Mouse (Mus musculus): Measurements from ENCODE around the gene Pfdn5.
"Not testable (repeated sequence)": the region's sequence is repeated elsewhere in the genome, so short reads cannot be mapped to it uniquely, and the experiment has no call there.

Gene Pfdn5

GRCm38 (mm10) chr15:102335254-102335653, 9.3 kb downstream of the Pfdn5 start:
- in situ Hi-C loops (cut with MseI, MboI) = no loop called here

- in situ Hi-C loops (cut with MseI, MboI) = not testable (repeated sequence)
Measured at GRCm38 (mm10) chr15:102335925-102336324, 10.0 kb downstream of the Pfdn5 start.

- in situ Hi-C loops (cut with MseI, MboI) = no loop called here
Measured at GRCm38 (mm10) chr15:102336946-102337345, 11.0 kb downstream of the Pfdn5 start.

GRCm38 (mm10) chr15:102339612-102340011, 13.7 kb downstream of the Pfdn5 start:
- in situ Hi-C loops (cut with MseI, MboI) = no loop called here

- in situ Hi-C loops (cut with MseI, MboI) = no loop called here
Measured at GRCm38 (mm10) chr15:102341580-102341979, 15.7 kb downstream of the Pfdn5 start.

- in situ Hi-C loops (cut with MseI, MboI) = no loop called here
Measured at GRCm38 (mm10) chr15:102344490-102344889, 18.6 kb downstream of the Pfdn5 start.

- in situ Hi-C loops (cut with MseI, MboI) = no loop called here
Measured at GRCm38 (mm10) chr15:102346444-102346843, 20.5 kb downstream of the Pfdn5 start.

- in situ Hi-C loops (cut with MseI, MboI) = no loop called here
Measured at GRCm38 (mm10) chr15:102350138-102350941, 24.4 kb downstream of the Pfdn5 start, which contains the start of gene Aaas. TSS of gene Aaas (minus strand) at chr15:102350771.

GRCm38 (mm10) chr15:102350942-102351291, 25.0 kb downstream of the Pfdn5 start:
- in situ Hi-C loops (cut with MseI, MboI) = no loop called here

- in situ Hi-C loops (cut with MseI, MboI) = no loop called here
Measured at GRCm38 (mm10) chr15:102352177-102352576, 26.3 kb downstream of the Pfdn5 start.

- in situ Hi-C loops (cut with MseI, MboI) = no loop called here
Measured at GRCm38 (mm10) chr15:102353986-102354385, 28.1 kb downstream of the Pfdn5 start.

GRCm38 (mm10) chr15:102355134-102355870, 29.4 kb downstream of the Pfdn5 start:
- in situ Hi-C loops (cut with MseI, MboI) = no loop called here

GRCm38 (mm10) chr15:102355871-102356441, 30.0 kb downstream of the Pfdn5 start:
- in situ Hi-C loops (cut with MseI, MboI) = no loop called here

GRCm38 (mm10) chr15:102356501-102357325, 30.8 kb downstream of the Pfdn5 start:
- in situ Hi-C loops (cut with MseI, MboI) = no loop called here

- in situ Hi-C loops (cut with MseI, MboI) = no loop called here
Measured at GRCm38 (mm10) chr15:102358126-102358525, 32.2 kb downstream of the Pfdn5 start.

- in situ Hi-C loops (cut with MseI, MboI) = no loop called here
Measured at GRCm38 (mm10) chr15:102358834-102359233, 32.9 kb downstream of the Pfdn5 start.

- in situ Hi-C loops (cut with MseI, MboI) = no loop called here
Measured at GRCm38 (mm10) chr15:102362648-102363047, 36.7 kb downstream of the Pfdn5 start.

GRCm38 (mm10) chr15:102364678-102365077, 38.8 kb downstream of the Pfdn5 start:
- in situ Hi-C loops (cut with MseI, MboI) = no loop called here

GRCm38 (mm10) chr15:102366238-102366637, 40.3 kb downstream of the Pfdn5 start:
- in situ Hi-C loops (cut with MseI, MboI) = no loop called here

GRCm38 (mm10) chr15:102366733-102367344, 40.9 kb downstream of the Pfdn5 start, which contains the start of gene Sp7:
TSS of gene Sp7 (minus strand) at chr15:102367182.
- in situ Hi-C loops (cut with MseI, MboI) = no loop called here

- in situ Hi-C loops (cut with MseI, MboI) = no loop called here
Measured at GRCm38 (mm10) chr15:102369972-102370371, 44.1 kb downstream of the Pfdn5 start.
